Mouse (Mus musculus): Measurements from ENCODE around the gene Vsig8. TPM values are rescaled to one million over a fixed set of nuclear protein-coding genes. Genes with fewer than 3 reads are reported as not detected.

The Vsig8 gene
- polyA plus RNA-seq, 2 experiments: 0.40 to 0.49 TPM

DNA sequence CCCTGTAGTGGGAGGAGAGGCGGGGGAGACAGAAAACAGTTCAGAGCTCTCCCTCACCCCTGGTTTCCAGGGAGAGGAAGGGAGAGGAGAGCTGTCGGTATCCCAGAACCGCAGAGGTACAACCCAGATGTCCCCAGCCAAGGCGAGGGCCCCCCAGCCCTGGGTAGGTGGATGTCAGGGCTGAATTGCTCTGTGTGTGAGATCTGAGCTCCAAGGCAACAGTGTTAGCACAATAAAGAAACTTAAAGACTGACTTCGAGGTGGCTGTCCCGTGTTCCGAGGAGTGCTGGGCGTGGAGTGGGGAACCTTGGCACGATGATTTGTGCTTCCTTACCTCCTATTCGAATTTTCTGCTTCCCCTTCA, 7.7 kb downstream of the Vsig8 start:
- H3K4me3 ChIP-seq (replicated peaks; ENCODE audit: low read length): peak overlapping the region; percentile 69
- H3K27me3 ChIP-seq (ENCODE audit: control insufficient read depth, insufficient read depth, low read length): peaks cover 27% of the 10 kb centered on the region
- no peak for DNase-seq (ENCODE audit: low spot score)
- peaks cover 8% of the 10 kb centered on the region; the same call in 1 of the 2 replicates for H3K4me1 ChIP-seq (ENCODE audit: control insufficient read depth, insufficient read depth, low read length)
- no peak; the same call in 1 of the 2 replicates for ATAC-seq (ENCODE audit: low FRiP score, low read depth)
- H3K9ac ChIP-seq (ENCODE audit: low read depth, low read length, severe bottlenecking): peak overlapping the region; percentile 68
- 4% methylated on average over 9 of the region's 10 CpGs for WGBS
- no peaks in the 10 kb centered on the region for H3K9me3 ChIP-seq (ENCODE audit: control insufficient read depth, low read length)
- peak overlapping the region; percentile 95 for H3K4me2 ChIP-seq (replicated peaks; ENCODE audit: low read depth, low read length, severe bottlenecking)
- no peak for TF ChIP-seq POLR2A (IDR thresholded peaks at IDR 0.05; ENCODE audit: borderline replicate concordance, extremely low read depth, insufficient read depth, insufficient read length)
- no peaks in the 10 kb centered on the region for H3K36me3 ChIP-seq (ENCODE audit: control insufficient read depth, insufficient read depth, low read length)
- H3K27ac ChIP-seq (replicated peaks; ENCODE audit: low read depth, low read length): no peak overlapping the region

DNA sequence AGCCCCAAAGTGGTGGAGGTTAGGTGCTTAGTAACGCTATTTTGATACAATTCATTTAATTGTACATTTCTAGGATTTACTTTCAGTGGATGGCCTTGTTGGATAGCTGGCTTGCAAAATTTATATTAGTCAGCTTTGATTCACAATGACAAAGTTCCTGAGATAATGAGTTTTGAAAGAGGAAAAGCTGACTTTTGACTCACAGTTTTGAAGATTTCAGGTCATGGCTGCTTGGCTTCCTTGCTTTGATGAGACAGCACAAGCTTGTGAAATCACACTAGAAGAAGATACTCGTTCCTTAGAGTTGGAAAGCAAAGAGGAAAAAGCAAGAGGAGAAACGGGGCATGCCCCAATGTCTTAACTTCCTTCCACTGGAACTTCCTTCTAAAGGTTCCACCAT, 10.4 kb downstream of the Vsig8 start:
- ATAC-seq (ENCODE audit: low FRiP score, low read depth): no peak
- Histone ChIP-seq H3K27ac (replicated peaks; ENCODE audit: low read depth, low read length) (no peak overlapping the region), H3K36me3 (ENCODE audit: control insufficient read depth, insufficient read depth, low read length) (no peaks in the 10 kb centered on the region), H3K9ac (ENCODE audit: low read depth, low read length, severe bottlenecking) (no peak overlapping the region), H3K4me2 (replicated peaks; ENCODE audit: low read depth, low read length, severe bottlenecking) (no peak overlapping the region), H3K9me3 (ENCODE audit: control insufficient read depth, low read length) (no peaks in the 10 kb centered on the region), H3K4me3 (replicated peaks; ENCODE audit: low read length) (no peak overlapping the region), H3K27me3 (ENCODE audit: control insufficient read depth, insufficient read depth, low read length) (peaks cover 20% of the 10 kb centered on the region), H3K4me1 (ENCODE audit: control insufficient read depth, insufficient read depth, low read length) (peaks cover 11% of the 10 kb centered on the region; the same call in 1 of the 2 replicates)
- WGBS: 75% methylated on average over 3 of the region's 3 CpGs
- DNase-seq (ENCODE audit: low spot score): no peak
- TF ChIP-seq POLR2A (IDR thresholded peaks at IDR 0.05; ENCODE audit: borderline replicate concordance, extremely low read depth, insufficient read depth, insufficient read length): no peak

DNA sequence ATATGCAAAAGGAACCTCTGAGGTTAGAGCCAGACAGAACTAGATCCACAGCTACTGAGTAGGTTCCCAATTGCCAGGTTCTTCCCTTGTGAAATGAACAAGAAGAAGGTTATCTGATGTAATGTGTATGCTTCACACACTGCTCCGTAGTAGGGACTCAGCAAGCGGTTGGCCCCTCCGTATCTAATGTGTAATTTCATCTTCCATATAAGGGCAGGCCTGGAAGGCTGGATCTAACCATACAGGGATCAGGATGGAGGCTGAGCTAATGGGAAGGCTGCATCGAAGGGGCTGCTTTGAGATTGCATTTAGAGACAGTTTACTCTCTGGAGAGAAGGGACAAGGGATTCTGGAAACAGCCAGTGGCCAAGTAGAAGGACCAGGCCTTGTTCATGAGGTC, 12.0 kb downstream of the Vsig8 start:
- Histone ChIP-seq H3K4me1 (ENCODE audit: control insufficient read depth, insufficient read depth, low read length) (0 out of 2 replicates have a peak, but pooled peaks cover 4% of the 10 kb centered on the region), H3K9me3 (ENCODE audit: control insufficient read depth, low read length) (no peaks in the 10 kb centered on the region), H3K27me3 (ENCODE audit: control insufficient read depth, insufficient read depth, low read length) (peaks cover 3% of the 10 kb centered on the region; the same call in 1 of the 2 replicates), H3K4me3 (replicated peaks; ENCODE audit: low read length) (no peak overlapping the region), H3K9ac (ENCODE audit: low read depth, low read length, severe bottlenecking) (no peak overlapping the region), H3K4me2 (replicated peaks; ENCODE audit: low read depth, low read length, severe bottlenecking) (no peak overlapping the region), H3K27ac (replicated peaks; ENCODE audit: low read depth, low read length) (no peak overlapping the region), H3K36me3 (ENCODE audit: control insufficient read depth, insufficient read depth, low read length) (no peaks in the 10 kb centered on the region)
- DNase-seq (ENCODE audit: low spot score) (peak; percentile 12), ATAC-seq (ENCODE audit: low FRiP score, low read depth) (no peak)
- WGBS: 54% methylated on average over 4 of the region's 4 CpGs
- no peak for TF ChIP-seq POLR2A (IDR thresholded peaks at IDR 0.05; ENCODE audit: borderline replicate concordance, extremely low read depth, insufficient read depth, insufficient read length)

DNA sequence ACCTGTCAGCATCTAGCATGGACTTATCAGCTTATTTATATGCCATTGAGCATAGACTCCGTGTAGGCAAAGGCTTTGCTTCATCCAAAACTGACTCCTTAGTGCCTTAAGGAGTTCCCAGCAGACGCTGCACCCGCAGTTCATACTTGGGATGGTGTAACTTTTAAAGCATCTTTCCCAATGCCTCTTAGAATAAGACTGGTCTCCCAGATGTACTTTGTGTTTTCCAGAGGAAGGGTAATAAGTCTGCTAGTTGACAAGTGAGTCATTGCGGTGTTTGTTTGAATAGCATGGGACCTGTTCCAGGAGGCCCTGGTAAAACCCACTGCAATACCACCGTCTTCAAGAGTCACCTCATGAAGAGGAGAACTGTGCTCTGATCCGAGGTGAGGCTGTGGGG, 24.4 kb downstream of the Vsig8 start:
- Histone ChIP-seq H3K27ac (replicated peaks; ENCODE audit: low read depth, low read length) (no peak overlapping the region), H3K36me3 (ENCODE audit: control insufficient read depth, insufficient read depth, low read length) (no peaks in the 10 kb centered on the region), H3K27me3 (ENCODE audit: control insufficient read depth, insufficient read depth, low read length) (no peaks in the 10 kb centered on the region), H3K4me1 (ENCODE audit: control insufficient read depth, insufficient read depth, low read length) (no peaks in the 10 kb centered on the region), H3K4me3 (replicated peaks; ENCODE audit: low read length) (no peak overlapping the region), H3K9ac (ENCODE audit: low read depth, low read length, severe bottlenecking) (no peak overlapping the region), H3K9me3 (ENCODE audit: control insufficient read depth, low read length) (no peaks in the 10 kb centered on the region), H3K4me2 (replicated peaks; ENCODE audit: low read depth, low read length, severe bottlenecking) (no peak overlapping the region)
- DNase-seq (ENCODE audit: low spot score) (no peak), ATAC-seq (ENCODE audit: low FRiP score, low read depth) (no peak)
- no peak for TF ChIP-seq POLR2A (IDR thresholded peaks at IDR 0.05; ENCODE audit: borderline replicate concordance, extremely low read depth, insufficient read depth, insufficient read length)
- 68% methylated on average over 6 of the region's 6 CpGs for WGBS

DNA sequence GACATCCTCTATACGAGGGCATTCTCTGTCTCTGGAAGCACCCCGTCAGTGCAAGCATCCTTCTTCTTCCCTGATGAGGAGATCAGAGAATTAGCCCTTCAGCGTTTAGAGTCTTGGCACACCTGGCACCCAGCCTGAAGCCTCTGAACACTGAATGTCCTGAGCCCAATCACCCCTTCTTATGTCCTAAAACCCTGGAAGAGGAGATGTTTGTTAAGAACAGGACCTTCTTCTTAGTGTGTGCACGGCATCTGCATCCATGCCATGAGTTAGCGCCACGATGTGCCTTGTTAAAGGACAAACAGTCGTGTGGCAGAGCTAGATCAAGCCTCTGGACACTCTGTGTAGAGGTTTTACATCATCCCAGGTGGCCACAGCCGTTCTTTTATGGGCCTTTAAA, 26.7 kb downstream of the Vsig8 start:
- TF ChIP-seq POLR2A (IDR thresholded peaks at IDR 0.05; ENCODE audit: borderline replicate concordance, extremely low read depth, insufficient read depth, insufficient read length): no peak
- ATAC-seq (ENCODE audit: low FRiP score, low read depth): no peak
- no peak for DNase-seq (ENCODE audit: low spot score)
- no peak overlapping the region for H3K27ac ChIP-seq (replicated peaks; ENCODE audit: low read depth, low read length)
- no peaks in the 10 kb centered on the region for H3K4me1 ChIP-seq (ENCODE audit: control insufficient read depth, insufficient read depth, low read length)
- H3K4me3 ChIP-seq (replicated peaks; ENCODE audit: low read length): no peak overlapping the region
- H3K36me3 ChIP-seq (ENCODE audit: control insufficient read depth, insufficient read depth, low read length): no peaks in the 10 kb centered on the region
- no peak overlapping the region for H3K4me2 ChIP-seq (replicated peaks; ENCODE audit: low read depth, low read length, severe bottlenecking)
- no peaks in the 10 kb centered on the region for H3K27me3 ChIP-seq (ENCODE audit: control insufficient read depth, insufficient read depth, low read length)
- H3K9me3 ChIP-seq (ENCODE audit: control insufficient read depth, low read length): no peaks in the 10 kb centered on the region
- 56% methylated on average over 8 of the region's 8 CpGs for WGBS
- no peak overlapping the region for H3K9ac ChIP-seq (ENCODE audit: low read depth, low read length, severe bottlenecking)

DNA sequence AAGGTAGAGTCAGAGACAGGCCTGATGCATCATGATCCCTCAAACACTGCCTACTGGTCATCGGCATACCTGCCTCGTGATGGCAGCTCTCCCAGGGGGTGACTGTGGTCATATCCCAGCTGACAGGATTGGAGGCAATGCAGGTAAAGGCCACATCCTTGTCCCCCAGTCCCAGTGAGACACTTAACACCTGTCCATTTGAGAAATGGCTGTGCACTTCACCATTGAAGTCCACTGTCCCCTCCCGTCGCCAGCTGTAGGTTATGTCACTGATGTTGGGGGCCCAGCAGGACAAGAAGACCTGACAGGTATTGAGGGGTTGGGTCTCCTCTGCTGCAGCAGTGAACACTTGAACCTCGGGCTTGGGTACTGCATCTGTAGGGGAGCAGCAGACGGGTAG, 28.5 kb downstream of the Vsig8 start:
- ATAC-seq (ENCODE audit: low FRiP score, low read depth) (no peak), DNase-seq (ENCODE audit: low spot score) (no peak)
- no peak overlapping the region for H3K4me2 ChIP-seq (replicated peaks; ENCODE audit: low read depth, low read length, severe bottlenecking)
- WGBS: 76% methylated on average over 6 of the region's 6 CpGs
- H3K4me3 ChIP-seq (replicated peaks; ENCODE audit: low read length): no peak overlapping the region
- no peaks in the 10 kb centered on the region for H3K36me3 ChIP-seq (ENCODE audit: control insufficient read depth, insufficient read depth, low read length)
- no peaks in the 10 kb centered on the region for H3K27me3 ChIP-seq (ENCODE audit: control insufficient read depth, insufficient read depth, low read length)
- no peak overlapping the region for H3K27ac ChIP-seq (replicated peaks; ENCODE audit: low read depth, low read length)
- no peak overlapping the region for H3K9ac ChIP-seq (ENCODE audit: low read depth, low read length, severe bottlenecking)
- no peak for TF ChIP-seq POLR2A (IDR thresholded peaks at IDR 0.05; ENCODE audit: borderline replicate concordance, extremely low read depth, insufficient read depth, insufficient read length)
- no peaks in the 10 kb centered on the region for H3K4me1 ChIP-seq (ENCODE audit: control insufficient read depth, insufficient read depth, low read length)
- H3K9me3 ChIP-seq (ENCODE audit: control insufficient read depth, low read length): no peaks in the 10 kb centered on the region

Measured in limb, embryonic 14.5 days (tissue).